Mouse (Mus musculus): Measurements from ENCODE around the gene Smtnl2. TPM values are rescaled to one million over a fixed set of nuclear protein-coding genes. Genes with fewer than 3 reads are reported as not detected.

The Smtnl2 gene
- polyA plus RNA-seq, 1 experiment from 2014 or later, result 26.9 TPM

- Histone ChIP-seq H3K36me3 (ENCODE audit: control insufficient read depth, insufficient read depth, low read length) (no peaks in the 10 kb centered on the region), H3K9me3 (ENCODE audit: control insufficient read depth, low read length) (no peaks in the 10 kb centered on the region), H3K27me3 (ENCODE audit: control insufficient read depth, insufficient read depth, low read length) (no peaks in the 10 kb centered on the region), H3K4me1 (replicated peaks; ENCODE audit: control insufficient read depth, insufficient read depth) (no peaks in the 10 kb centered on the region), H3K9ac (ENCODE audit: low read length) (no peak overlapping the region), H3K27ac (replicated peaks) (no peak overlapping the region), H3K4me3 (ENCODE audit: low read depth, low read length) (no peak overlapping the region), H3K4me2 (replicated peaks; ENCODE audit: low read depth) (no peak overlapping the region)
- ATAC-seq (ENCODE audit: low FRiP score, low TSS enrichment) (no peak), DNase-seq (ENCODE audit: low spot score) (no peak)
- TF ChIP-seq EP300 (optimal IDR thresholded peaks at IDR 0.05) (no peak), CTCF (IDR thresholded peaks at IDR 0.05; ENCODE audit: low read depth) (no peak)
- 84% methylated on average over 6 of the region's 6 CpGs for WGBS
Measured at GRCm38 (mm10) chr11:72420460-72421122, 9.1 kb upstream of the Smtnl2 start.

DNA sequence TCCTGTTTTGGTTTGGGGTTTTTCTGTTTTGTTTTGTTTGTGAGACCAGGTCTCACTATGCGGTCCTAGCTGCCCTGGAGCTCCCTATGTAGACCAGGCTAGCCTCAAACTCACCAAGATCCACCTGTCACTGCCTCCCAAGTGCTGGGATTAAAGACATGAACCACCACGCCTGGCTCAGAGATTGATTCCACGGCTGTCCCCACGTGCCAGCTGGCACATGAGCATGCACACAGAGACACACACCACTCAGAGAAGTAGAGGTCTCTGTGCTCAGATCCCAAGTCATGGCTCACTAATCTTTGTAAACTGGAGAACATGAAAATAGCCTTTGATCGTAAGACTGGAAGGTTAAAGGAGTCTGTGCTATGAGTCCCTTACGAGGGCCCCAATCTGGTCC lies 7.5 kb upstream of the Smtnl2 start:
- Histone ChIP-seq H3K4me3 (ENCODE audit: low read depth, low read length) (no peak overlapping the region), H3K4me2 (replicated peaks; ENCODE audit: low read depth) (no peak overlapping the region), H3K27ac (replicated peaks) (no peak overlapping the region), H3K4me1 (replicated peaks; ENCODE audit: control insufficient read depth, insufficient read depth) (no peaks in the 10 kb centered on the region), H3K36me3 (ENCODE audit: control insufficient read depth, insufficient read depth, low read length) (no peaks in the 10 kb centered on the region), H3K27me3 (ENCODE audit: control insufficient read depth, insufficient read depth, low read length) (no peaks in the 10 kb centered on the region), H3K9me3 (ENCODE audit: control insufficient read depth, low read length) (no peaks in the 10 kb centered on the region), H3K9ac (ENCODE audit: low read length) (no peak overlapping the region)
- ATAC-seq (ENCODE audit: low FRiP score, low TSS enrichment) (no peak), DNase-seq (ENCODE audit: low spot score) (no peak)
- no peak for TF ChIP-seq CTCF (IDR thresholded peaks at IDR 0.05; ENCODE audit: low read depth)
- no peak for TF ChIP-seq EP300 (optimal IDR thresholded peaks at IDR 0.05)
- 83% methylated on average over 6 of the region's 6 CpGs for WGBS

- 64% methylated on average over 8 of the region's 8 CpGs for WGBS
- Histone ChIP-seq H3K9ac (ENCODE audit: low read length) (no peak overlapping the region), H3K4me1 (replicated peaks; ENCODE audit: control insufficient read depth, insufficient read depth) (no peaks in the 10 kb centered on the region), H3K4me3 (ENCODE audit: low read depth, low read length) (no peak overlapping the region), H3K4me2 (replicated peaks; ENCODE audit: low read depth) (no peak overlapping the region), H3K9me3 (ENCODE audit: control insufficient read depth, low read length) (no peaks in the 10 kb centered on the region), H3K27me3 (ENCODE audit: control insufficient read depth, insufficient read depth, low read length) (no peaks in the 10 kb centered on the region), H3K36me3 (ENCODE audit: control insufficient read depth, insufficient read depth, low read length) (no peaks in the 10 kb centered on the region), H3K27ac (replicated peaks) (no peak overlapping the region)
- no peak for DNase-seq (ENCODE audit: low spot score)
- ATAC-seq (ENCODE audit: low FRiP score, low TSS enrichment), result no peak
- no peak for TF ChIP-seq EP300 (optimal IDR thresholded peaks at IDR 0.05)
- no peak for TF ChIP-seq CTCF (IDR thresholded peaks at IDR 0.05; ENCODE audit: low read depth)
Measured at GRCm38 (mm10) chr11:72418227-72418626, 6.7 kb upstream of the Smtnl2 start.

DNA sequence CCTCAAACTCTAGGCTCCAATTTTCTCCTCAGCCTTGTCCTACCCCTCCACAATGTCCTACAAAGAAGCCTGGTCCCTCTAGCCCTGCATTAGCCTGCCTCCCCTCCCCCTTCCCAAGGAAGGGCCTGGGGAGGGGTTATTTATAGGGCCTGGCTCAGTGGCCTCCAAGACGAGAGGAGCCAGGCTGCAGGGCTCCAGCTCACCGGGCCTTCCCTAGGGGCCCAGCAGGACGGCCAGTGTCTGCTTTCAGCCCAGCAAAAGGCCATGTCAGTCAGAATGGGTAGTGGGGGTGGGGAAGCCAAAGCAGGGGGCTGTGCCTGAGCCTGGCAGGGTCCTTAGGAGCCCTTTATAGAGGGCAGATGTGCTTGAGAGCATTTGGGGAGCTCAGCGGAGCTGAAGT lies 5.9 kb upstream of the Smtnl2 start:
- H3K36me3 ChIP-seq (ENCODE audit: control insufficient read depth, insufficient read depth, low read length), result no peaks in the 10 kb centered on the region
- 40% methylated on average over 4 of the region's 4 CpGs for WGBS

DNA sequence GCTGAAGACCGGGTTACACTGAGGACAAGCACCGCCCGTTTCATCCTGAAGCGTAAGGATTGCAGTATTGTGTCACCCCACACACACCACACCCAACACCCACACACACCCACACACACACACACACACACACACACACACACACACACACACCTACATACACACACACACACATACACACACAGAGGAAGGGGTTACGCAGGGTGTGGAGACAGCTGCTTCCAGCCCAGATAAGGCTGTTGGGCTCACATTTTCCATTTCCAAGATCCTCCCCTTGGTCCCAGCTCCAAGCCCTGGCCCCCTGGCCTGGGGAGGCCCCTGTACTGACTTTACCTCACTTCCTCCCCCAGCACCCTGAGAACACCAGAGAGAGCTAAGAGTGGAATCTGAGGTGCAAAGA lies 5.2 kb upstream of the Smtnl2 start:
- Histone ChIP-seq H3K36me3 (ENCODE audit: control insufficient read depth, insufficient read depth, low read length) (no peaks in the 10 kb centered on the region), H3K9ac (ENCODE audit: low read length) (no peak overlapping the region), H3K27me3 (ENCODE audit: control insufficient read depth, insufficient read depth, low read length) (no peaks in the 10 kb centered on the region), H3K9me3 (ENCODE audit: control insufficient read depth, low read length) (no peaks in the 10 kb centered on the region), H3K4me1 (replicated peaks; ENCODE audit: control insufficient read depth, insufficient read depth) (no peaks in the 10 kb centered on the region; the same call in 1 of the 2 replicates), H3K27ac (replicated peaks) (no peak overlapping the region), H3K4me2 (replicated peaks; ENCODE audit: low read depth) (no peak overlapping the region), H3K4me3 (ENCODE audit: low read depth, low read length) (no peak overlapping the region)
- TF ChIP-seq EP300 (optimal IDR thresholded peaks at IDR 0.05), result no peak
- no peak for TF ChIP-seq CTCF (IDR thresholded peaks at IDR 0.05; ENCODE audit: low read depth)
- 57% methylated on average over 5 of the region's 5 CpGs for WGBS
- ATAC-seq (ENCODE audit: low FRiP score, low TSS enrichment) (no peak), DNase-seq (ENCODE audit: low spot score) (no peak)

More for the DNA sequence above, 5.9 kb upstream of the Smtnl2 start:
- Histone ChIP-seq H3K4me2 (replicated peaks; ENCODE audit: low read depth) (no peak overlapping the region), H3K4me1 (replicated peaks; ENCODE audit: control insufficient read depth, insufficient read depth) (no peaks in the 10 kb centered on the region), H3K27ac (replicated peaks) (no peak overlapping the region), H3K27me3 (ENCODE audit: control insufficient read depth, insufficient read depth, low read length) (no peaks in the 10 kb centered on the region), H3K9me3 (ENCODE audit: control insufficient read depth, low read length) (no peaks in the 10 kb centered on the region), H3K4me3 (ENCODE audit: low read depth, low read length) (no peak overlapping the region), H3K9ac (ENCODE audit: low read length) (no peak overlapping the region)
- TF ChIP-seq CTCF (IDR thresholded peaks at IDR 0.05; ENCODE audit: low read depth) (no peak), EP300 (optimal IDR thresholded peaks at IDR 0.05) (no peak)
- DNase-seq (ENCODE audit: low spot score), result no peak
- ATAC-seq (ENCODE audit: low FRiP score, low TSS enrichment), result no peak

DNA sequence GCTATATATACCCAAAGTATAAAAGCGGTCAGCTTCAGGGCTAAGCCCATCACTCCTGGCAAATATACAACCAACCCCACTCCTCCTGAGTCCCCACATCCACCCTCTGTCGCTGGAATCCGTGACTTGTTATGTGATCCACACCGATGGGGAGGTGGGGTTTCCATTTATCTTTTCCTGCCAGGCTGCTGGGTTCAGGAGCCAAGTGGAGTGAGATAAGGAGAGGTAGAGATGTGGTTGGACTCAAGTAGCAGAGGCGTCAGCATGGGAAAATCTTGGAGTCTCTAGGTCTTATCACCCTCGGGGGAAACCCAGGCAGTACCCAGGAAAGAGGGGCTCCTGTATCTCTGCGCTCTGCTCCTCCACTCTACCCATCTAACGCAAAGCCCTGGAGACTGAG lies 3.6 kb upstream of the Smtnl2 start:
- WGBS, result 66% methylated on average over 8 of the region's 8 CpGs
- no peak overlapping the region for H3K4me2 ChIP-seq (replicated peaks; ENCODE audit: low read depth)
- no peaks in the 10 kb centered on the region for H3K9me3 ChIP-seq (ENCODE audit: control insufficient read depth, low read length)
- H3K36me3 ChIP-seq (ENCODE audit: control insufficient read depth, insufficient read depth, low read length), result no peaks in the 10 kb centered on the region
- no peaks in the 10 kb centered on the region; the same call in 1 of the 2 replicates for H3K4me1 ChIP-seq (replicated peaks; ENCODE audit: control insufficient read depth, insufficient read depth)
- ATAC-seq (ENCODE audit: low FRiP score, low TSS enrichment) (no peak), DNase-seq (ENCODE audit: low spot score) (no peak)
- H3K27me3 ChIP-seq (ENCODE audit: control insufficient read depth, insufficient read depth, low read length), result no peaks in the 10 kb centered on the region
- no peak overlapping the region for H3K27ac ChIP-seq (replicated peaks)
- TF ChIP-seq EP300 (optimal IDR thresholded peaks at IDR 0.05) (no peak), CTCF (IDR thresholded peaks at IDR 0.05; ENCODE audit: low read depth) (no peak)
- no peak overlapping the region for H3K9ac ChIP-seq (ENCODE audit: low read length)
- H3K4me3 ChIP-seq (ENCODE audit: low read depth, low read length), result no peak overlapping the region
